Mouse (Mus musculus) lung, embryonic 14.5 days (tissue): ENCODE measurements around the gene Spry1. TPM values are rescaled to one million over a fixed set of nuclear protein-coding genes. Genes with fewer than 3 reads are reported as not detected.

Experiments
- ATAC-seq: fragments of 200-750 bp; cut with Nextera tagmentation; 2 replicates; pipeline ENCODE4 v1.8.0; 2017; ENCODE audit warnings: mild to moderate bottlenecking, moderate TSS enrichment, moderate library complexity; ENCODE audit not compliant: insufficient read depth
- DNase-seq: peaks from one replicate; pipeline ENCODE4 v3.0.0-alpha.2; 2015
- H3K27ac ChIP-seq: fragments of 300-500 bp; sonication (generic); 2 replicates; pipeline ENCODE4 v1.5.1; 2014; ENCODE audit warnings: low read depth, mild to moderate bottlenecking, moderate library complexity
- H3K27me3 ChIP-seq: fragments of 300-500 bp; sonication (generic); 2 replicates; pipeline ENCODE4 v1.6.1; 2014; ENCODE audit warnings: low read length, control low read depth; ENCODE audit not compliant: insufficient read depth
- H3K36me3 ChIP-seq: fragments of 300-500 bp; sonication (generic); 2 replicates; pipeline ENCODE4 v1.6.1; 2014; ENCODE audit warnings: control low read depth; ENCODE audit not compliant: insufficient read depth
- H3K4me1 ChIP-seq: fragments of 300-500 bp; sonication (generic); 2 replicates; pipeline ENCODE4 v1.6.1; 2014; ENCODE audit warnings: antibody characterized with exemption, control low read depth; ENCODE audit not compliant: insufficient read depth
- H3K4me2 ChIP-seq: fragments of 300-500 bp; sonication (generic); 2 replicates; pipeline ENCODE4 v1.6.1; 2014; ENCODE audit warnings: mild to moderate bottlenecking
- H3K4me3 ChIP-seq: fragments of 300-500 bp; sonication (generic); 2 replicates; pipeline ENCODE4 v1.5.1; 2014; ENCODE audit warnings: low read depth, low read length
- H3K9ac ChIP-seq: fragments of 300-500 bp; sonication (generic); 2 replicates; pipeline ENCODE4 v1.6.1; 2014
- H3K9me3 ChIP-seq: fragments of 300-500 bp; sonication (generic); 2 replicates; pipeline ENCODE4 v1.6.1; 2016; ENCODE audit warnings: low read depth, low read length, control low read depth
- CTCF ChIP-seq: IDR thresholded peaks from 2 replicates; pipeline ENCODE4 v1.5.1; 2016; ENCODE audit warnings: antibody characterized with exemption, low read depth
- WGBS: fragments of 180-500 bp; shearing (Covaris S2); extraction: QIAGEN DNeasy Blood & Tissue Kit; methylation state at CpG from one replicate; pipeline ENCODE4 v1.1.7; 2014; 5-methylcytosine and 5-hydroxymethylcytosine counted together
- polyA plus RNA-seq: library from polyadenylated mRNA; unstranded; fragments of >200 nt; fragmentation: Nextera tagmentation; extraction: Ambion mirVana; gene quantifications from 2 replicates; pipeline ENCODE4 v1.2.1, GENCODE M21; 2014

Gene Spry1
- polyA plus RNA-seq, 1 experiment from 2014 or later: 17.8 TPM

DNA sequence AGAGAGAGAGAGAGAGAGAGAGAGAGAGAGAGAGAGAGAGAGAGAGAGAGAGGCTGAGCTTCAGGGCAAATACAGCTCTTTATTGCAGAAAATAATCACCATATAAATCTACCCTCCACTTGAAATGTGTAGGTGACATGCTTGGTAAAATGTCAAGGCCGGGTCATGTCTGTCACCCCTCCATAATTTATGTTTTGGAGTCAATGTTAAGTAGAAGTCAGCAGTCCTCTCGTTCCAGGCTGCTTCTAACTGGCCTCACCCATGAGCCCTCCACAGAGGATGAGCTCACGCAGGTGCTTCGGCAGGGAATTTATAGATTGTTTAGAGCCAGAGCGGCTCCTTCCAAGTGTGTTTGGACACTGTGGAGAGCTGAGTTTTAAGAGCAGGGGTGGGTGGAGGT is 18.4 kb downstream of the Spry1 start:
- Histone ChIP-seq H3K4me1 (peaks cover 12% of the 10 kb centered on the region; the same call in 1 of the 2 replicates), H3K9ac (no peak overlapping the region), H3K9me3 (no peaks in the 10 kb centered on the region), H3K4me2 (no peak overlapping the region), H3K36me3 (no peaks in the 10 kb centered on the region), H3K4me3 (no peak overlapping the region), H3K27ac (no peak overlapping the region), H3K27me3 (peaks cover 5% of the 10 kb centered on the region; the same call in 1 of the 2 replicates)
- ATAC-seq (no peak), DNase-seq (no peak)
- no peak for TF ChIP-seq CTCF
- WGBS: 22% methylated on average over 5 of the region's 5 CpGs

DNA sequence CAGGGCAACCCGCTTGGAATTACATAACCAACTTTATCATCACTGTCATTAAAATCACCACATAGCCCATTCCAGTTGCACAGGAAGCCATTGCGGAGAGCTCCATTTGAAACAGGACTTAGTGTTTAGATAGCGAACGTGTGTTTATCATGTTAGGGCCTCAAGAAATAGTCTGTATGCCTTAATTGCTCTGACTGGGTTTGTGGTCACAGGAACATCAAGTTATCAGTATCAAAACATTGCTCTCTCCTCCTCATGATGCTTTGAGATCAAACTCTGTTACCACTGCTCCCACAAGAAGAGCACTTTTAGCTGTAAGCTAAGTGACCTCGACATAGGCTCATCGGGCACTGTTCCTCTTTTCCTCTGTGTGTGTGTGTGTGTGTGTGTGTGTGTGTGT is 19.9 kb downstream of the Spry1 start:
- Histone ChIP-seq H3K27ac (no peak overlapping the region), H3K4me3 (no peak overlapping the region), H3K27me3 (peaks cover 5% of the 10 kb centered on the region; the same call in 1 of the 2 replicates), H3K4me2 (no peak overlapping the region), H3K4me1 (0 out of 2 replicates have a peak, but pooled peaks cover 5% of the 10 kb centered on the region), H3K36me3 (no peaks in the 10 kb centered on the region), H3K9ac (no peak overlapping the region), H3K9me3 (no peaks in the 10 kb centered on the region)
- no peak for TF ChIP-seq CTCF
- ATAC-seq: no peak
- whole genome bisulfite sequencing: 18% methylated on average over 6 of the region's 6 CpGs
- no peak for DNase-seq

DNA sequence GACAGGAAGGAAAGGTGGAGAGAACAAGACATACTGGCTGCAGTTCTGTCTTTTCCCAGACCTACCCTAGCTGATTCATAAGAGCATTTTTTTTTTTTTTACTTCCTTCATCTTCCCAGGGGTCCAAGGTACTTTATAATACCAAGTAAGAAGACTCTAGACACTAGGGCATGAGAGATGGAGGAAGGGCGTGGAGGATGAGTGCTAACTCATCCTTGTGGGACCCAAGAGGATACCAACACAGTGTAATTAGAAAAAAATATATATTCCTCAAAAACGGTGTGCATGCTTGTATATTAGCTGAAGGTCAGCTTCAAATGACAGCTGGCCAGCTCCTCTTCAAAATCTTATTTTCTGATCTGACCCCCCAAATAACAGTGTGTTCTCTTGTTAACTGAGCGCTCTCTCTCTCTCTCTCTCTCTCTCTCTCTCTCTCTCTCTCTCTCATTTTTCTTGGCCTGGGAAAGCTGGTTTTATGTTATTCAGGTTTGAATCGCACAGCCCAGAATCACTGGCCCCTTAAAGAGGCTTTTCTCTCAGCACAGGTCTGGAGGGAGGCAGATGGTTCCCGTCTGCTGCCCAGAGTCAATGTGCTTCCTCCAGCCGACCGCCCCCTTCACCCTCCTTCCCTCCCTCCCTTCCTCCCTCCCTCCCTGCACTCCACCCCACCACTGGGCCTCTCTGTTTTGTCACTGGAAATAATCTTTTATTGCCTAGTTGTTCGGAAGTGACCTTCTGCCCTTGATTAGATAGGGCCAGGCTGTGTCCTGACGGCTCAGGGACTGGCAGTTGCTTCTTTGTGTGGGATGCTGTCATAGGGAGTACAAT is 26.8 kb downstream of the Spry1 start:
- Histone ChIP-seq H3K27ac (0 out of 2 replicates have a peak overlapping the region, but pooled peaks have one; percentile 19), H3K4me3 (no peak overlapping the region), H3K9me3 (peaks cover 16% of the 10 kb centered on the region), H3K9ac (no peak overlapping the region), H3K36me3 (no peaks in the 10 kb centered on the region), H3K4me1 (peaks cover 18% of the 10 kb centered on the region), H3K27me3 (no peaks in the 10 kb centered on the region), H3K4me2 (0 out of 2 replicates have a peak overlapping the region, but pooled peaks have one; percentile 16)
- 15% methylated on average over 9 of the region's 9 CpGs for WGBS
- DNase-seq (peak; percentile 69), ATAC-seq (peak; percentile 95)
- TF ChIP-seq CTCF: no peak

DNA sequence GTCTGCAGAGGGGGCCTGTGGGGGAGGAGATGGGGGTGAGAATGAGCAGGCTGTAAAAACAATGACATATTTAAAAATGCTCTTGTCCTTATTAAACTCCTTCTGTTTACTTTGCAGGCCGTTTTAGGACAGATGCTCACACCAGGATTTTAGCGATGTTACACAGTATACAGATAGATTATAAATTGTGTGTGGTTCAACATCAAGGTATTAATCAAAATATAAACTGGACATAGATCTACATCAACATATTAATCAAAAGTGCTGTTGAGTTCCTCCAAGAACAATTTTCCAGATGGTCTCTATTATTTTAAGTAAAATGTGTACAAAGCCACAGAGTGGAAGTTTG is 27.3 kb downstream of the Spry1 start:
- Histone ChIP-seq H3K4me2 (0 out of 2 replicates have a peak overlapping the region, but pooled peaks have one; percentile 16), H3K4me1 (peaks cover 18% of the 10 kb centered on the region), H3K9me3 (peaks cover 16% of the 10 kb centered on the region), H3K4me3 (no peak overlapping the region), H3K9ac (no peak overlapping the region), H3K27me3 (no peaks in the 10 kb centered on the region), H3K36me3 (no peaks in the 10 kb centered on the region), H3K27ac (peak overlapping the region; percentile 20; the same call in 1 of the 2 replicates)
- no peak for TF ChIP-seq CTCF
- ATAC-seq: no peak
- DNase-seq: no peak
- WGBS: 9% methylated on average over 2 of the region's 2 CpGs

DNA sequence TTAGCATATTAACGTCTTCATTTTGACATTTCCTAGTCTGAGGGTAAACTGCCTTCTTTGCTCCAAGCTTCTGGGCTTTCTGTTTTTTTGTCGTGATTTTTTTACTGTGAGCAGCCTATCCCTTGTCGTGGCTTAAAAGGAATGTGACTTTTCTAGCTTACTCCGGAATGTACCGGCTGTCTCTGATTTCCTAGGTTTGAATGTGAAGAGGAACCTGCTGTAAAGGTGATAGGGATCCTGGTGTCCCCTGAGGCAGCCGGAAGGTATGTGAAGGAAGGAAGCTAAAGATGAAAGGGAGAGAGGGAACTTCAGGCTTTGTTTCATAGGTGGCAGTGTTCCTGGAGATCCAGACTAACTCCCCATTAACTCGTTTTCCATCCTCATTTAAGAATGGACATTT is 28.0 kb downstream of the Spry1 start:
- 27% methylated on average over 7 of the region's 7 CpGs for WGBS
- peaks cover 2% of the 10 kb centered on the region; the same call in 1 of the 2 replicates for H3K27me3 ChIP-seq
- ATAC-seq (no peak), DNase-seq (peak; percentile 32)
- H3K4me1 ChIP-seq: peaks cover 18% of the 10 kb centered on the region
- peak overlapping the region; percentile 20; the same call in 1 of the 2 replicates for H3K27ac ChIP-seq
- 0 out of 2 replicates have a peak, but pooled peaks have one; percentile 16 for TF ChIP-seq CTCF
- H3K4me3 ChIP-seq: no peak overlapping the region
- H3K9ac ChIP-seq: no peak overlapping the region
- H3K4me2 ChIP-seq: no peak overlapping the region
- H3K36me3 ChIP-seq: no peaks in the 10 kb centered on the region
- peaks cover 16% of the 10 kb centered on the region for H3K9me3 ChIP-seq

DNA sequence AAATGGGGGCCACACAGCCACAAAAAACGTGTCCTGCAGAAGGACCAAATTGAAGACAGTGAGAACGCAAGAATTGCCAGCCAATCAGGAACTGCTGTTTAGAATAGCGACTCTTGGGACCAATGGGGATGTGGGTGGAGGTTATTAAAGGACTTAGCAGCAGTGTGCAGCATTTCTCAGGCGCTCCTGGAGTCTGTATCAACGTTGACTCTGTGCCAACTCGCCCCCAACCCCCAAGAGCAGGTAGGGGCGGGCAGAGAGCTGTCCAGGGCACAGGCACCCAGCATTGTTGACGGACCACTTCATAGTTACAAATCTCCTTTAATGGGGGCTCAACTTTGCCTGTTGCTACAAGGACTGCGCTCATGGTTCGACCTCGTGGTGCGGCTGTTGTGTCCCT is 28.9 kb downstream of the Spry1 start:
- Histone ChIP-seq H3K4me1 (peaks cover 18% of the 10 kb centered on the region), H3K4me2 (no peak overlapping the region), H3K27me3 (peaks cover 4% of the 10 kb centered on the region; the same call in 1 of the 2 replicates), H3K4me3 (no peak overlapping the region), H3K9me3 (peaks cover 16% of the 10 kb centered on the region), H3K36me3 (no peaks in the 10 kb centered on the region), H3K27ac (no peak overlapping the region), H3K9ac (no peak overlapping the region)
- ATAC-seq (no peak), DNase-seq (no peak)
- WGBS: 82% methylated on average over 12 of the region's 12 CpGs
- TF ChIP-seq CTCF: no peak

DNA sequence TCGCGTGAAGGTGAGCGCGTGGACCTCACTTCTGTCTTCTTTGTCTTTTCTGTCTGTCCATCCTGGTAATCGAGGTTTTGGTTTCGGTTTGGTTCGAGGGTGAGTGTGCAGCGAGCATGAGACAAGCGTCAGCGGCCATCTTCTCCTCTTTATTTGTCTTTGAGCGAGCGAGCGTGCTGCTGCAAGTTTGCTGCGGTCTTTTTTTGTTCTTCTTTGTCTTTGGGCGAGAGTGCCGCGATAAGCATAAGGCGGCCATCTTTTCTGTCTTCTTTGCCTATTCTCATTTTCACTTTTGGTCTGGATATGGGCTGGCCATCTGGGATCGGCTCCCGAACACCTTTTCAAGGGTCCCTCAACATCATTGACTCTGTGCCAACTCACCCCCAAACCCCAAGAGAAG is 29.4 kb downstream of the Spry1 start:
- 96% methylated on average over 20 of the region's 20 CpGs for WGBS
- ATAC-seq (no peak), DNase-seq (no peak)
- H3K4me3 ChIP-seq: no peak overlapping the region
- no peak overlapping the region for H3K4me2 ChIP-seq
- H3K4me1 ChIP-seq: peaks cover 18% of the 10 kb centered on the region
- H3K27ac ChIP-seq: no peak overlapping the region
- H3K9ac ChIP-seq: no peak overlapping the region
- H3K27me3 ChIP-seq: peaks cover 4% of the 10 kb centered on the region; the same call in 1 of the 2 replicates
- TF ChIP-seq CTCF: no peak
- no peaks in the 10 kb centered on the region for H3K36me3 ChIP-seq
- peaks cover 16% of the 10 kb centered on the region for H3K9me3 ChIP-seq
